Mouse (Mus musculus) left cerebral cortex, postnatal 14 days (tissue): ENCODE measurements at regions not wholly inside any gene's neighbourhood (a gene's known extent, or its start where the extent isn't known, plus 50 kb on each side); places are given as distances from the start of the nearest gene placed in this dataset.

Experiments
- DNase-seq, 2 experiments: peaks; one replicate each; pipeline ENCODE4 v3.0.0; 2021 to 2022; ENCODE audit warnings: low spot score in 2 of 2, mixed read lengths in 1 of 2
- intact Hi-C: fragments of 180-260 bp; cut with DNase I; formaldehyde crosslinking; loops from one replicate; pipeline ENCODE4 v1.15.1; 2025

DNA sequence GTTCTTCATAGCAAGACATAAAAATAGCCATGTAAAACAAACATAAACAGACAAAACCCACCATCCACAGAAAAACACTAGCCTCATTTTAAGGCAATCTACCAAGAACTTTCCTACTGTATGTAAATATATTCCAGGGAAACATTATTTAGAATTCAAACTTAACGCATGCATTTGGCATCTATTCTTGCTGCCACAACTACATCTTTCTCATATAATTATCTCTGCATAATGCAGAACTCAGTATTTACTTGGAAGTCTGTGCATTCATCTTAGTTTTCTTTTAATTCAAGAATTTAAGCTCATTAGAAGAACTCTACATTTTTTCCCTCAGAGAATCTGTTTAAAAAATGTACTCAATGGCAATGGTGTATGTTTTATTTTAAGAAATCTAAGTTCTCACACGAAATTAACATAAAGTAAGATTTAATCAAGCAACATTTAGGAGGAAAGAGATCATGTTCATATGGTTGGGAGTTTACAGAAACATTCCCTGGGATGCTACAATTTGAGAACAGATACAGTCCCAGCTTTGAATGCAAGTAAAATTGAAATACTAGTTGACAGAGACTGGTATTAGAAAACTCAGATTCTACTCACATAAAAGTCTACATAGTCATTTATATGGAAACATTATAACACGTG lies 1114.7 kb downstream of the Sorcs1 start:
- DNase-seq: peak in 1 of 2 experiments; percentile 15
- intact Hi-C loops: no loop called here

DNA sequence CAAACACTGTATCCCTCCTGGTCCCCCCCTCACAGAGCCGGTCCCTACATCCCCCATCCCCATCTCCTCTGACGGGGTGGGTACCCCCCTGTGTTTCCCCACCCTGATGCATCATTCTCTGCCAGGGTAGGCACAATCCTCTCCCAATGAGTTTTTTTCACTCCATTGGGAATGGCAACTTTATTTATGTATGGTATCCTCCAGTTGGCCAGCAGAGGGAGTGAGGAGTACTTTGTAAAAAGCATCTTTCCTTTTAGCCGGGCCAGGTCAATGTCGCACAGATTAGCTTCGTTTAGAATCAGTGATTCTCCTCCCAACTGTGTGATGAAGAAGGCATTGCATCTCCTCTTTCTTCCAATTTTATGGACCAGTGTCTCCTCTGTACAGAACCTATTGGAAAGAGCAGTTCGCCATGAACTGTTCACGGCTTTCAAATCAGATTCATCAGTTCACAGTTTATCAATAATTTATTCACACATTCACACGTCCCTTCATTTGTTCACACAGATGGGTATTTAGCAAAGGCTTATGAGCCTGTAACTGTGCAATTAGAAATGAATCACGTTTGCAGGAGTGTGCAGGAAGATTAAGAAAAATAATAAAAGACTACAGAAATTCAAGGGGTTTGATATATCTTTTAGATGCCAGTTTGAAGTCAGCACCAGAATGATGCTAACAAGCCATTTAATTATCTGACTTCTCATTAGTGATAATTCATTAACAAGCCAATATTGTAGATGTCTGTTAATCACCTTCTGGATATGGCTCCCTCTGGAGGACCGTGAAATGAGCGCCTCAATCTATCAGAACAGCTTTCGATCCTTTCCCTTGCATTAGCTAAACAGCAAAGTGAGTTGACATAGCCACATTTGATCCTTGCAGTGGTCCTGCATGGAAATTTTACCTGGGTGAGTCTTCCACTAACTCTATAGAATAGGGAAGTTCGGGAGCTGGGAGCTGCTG lies 1138.7 kb downstream of the Sorcs1 start:
- peak; percentile 26 to 60 for DNase-seq
- intact Hi-C loops: loop anchor here (5.0 kb wide), 1 partner anchor 203 kb away; no protein-coding TSS in a partner anchor
